Mouse (Mus musculus): ENCODE results near the gene Tsen15.

Tsen15 gene

DNA sequence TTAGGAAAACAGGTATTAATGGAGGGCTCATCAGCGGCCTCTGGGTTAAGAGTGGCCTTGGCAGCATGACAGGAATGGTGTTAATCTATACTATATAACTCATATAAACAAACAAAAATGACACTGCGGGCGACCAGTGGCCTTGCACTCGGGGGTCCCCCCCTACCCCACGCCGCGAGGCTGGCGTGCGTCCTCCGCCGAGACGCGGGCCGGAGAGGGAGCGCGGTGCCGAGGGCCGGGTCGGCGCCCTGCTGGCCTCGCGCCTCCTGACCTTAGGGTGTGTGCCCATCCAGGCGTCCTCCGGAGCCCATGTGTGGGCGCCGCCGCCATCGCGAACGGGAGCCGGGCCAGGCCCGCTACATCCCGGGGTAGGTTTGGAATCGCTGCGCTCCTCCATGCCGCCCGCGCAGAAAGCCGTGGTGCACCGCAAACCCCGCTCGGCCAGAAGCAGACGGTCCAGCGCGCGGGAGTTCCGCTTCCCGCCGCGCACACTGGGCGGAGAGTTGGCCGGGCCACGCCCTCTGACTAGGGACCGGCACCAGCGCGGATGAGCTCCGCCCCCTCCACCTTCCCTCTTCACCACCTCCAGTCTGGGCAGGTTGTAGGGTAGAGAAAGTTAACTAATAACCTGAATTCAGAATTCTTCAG is at the start of gene Tsen15:
Gene Tsen15, minus strand, starts transcription at position 501 of the 648 bp plus-strand sequence.
- in situ Hi-C loops (cut with MseI, MboI): no loop called here

DNA sequence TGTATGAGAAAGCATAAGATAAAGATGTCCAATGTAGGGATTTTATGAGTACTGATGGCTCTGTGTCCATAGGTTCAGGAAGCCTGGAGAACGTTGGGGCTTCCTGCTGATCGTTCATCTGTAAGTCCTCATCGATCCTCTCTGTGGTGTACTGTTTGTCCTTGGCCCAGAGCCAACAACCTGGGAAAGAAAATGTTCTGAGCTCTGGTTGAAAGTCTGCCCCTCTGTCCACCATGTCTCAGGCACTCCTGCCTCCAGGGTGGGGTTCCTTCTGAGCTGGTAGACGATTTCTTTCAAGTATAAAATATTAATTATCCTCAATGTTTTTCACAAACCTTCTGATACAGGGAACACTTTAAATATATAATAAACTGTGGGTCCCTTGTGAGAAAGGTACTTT is 47.7 kb upstream of the Tsen15 start:
- in situ Hi-C loops (cut with MseI, MboI): no loop called here

DNA sequence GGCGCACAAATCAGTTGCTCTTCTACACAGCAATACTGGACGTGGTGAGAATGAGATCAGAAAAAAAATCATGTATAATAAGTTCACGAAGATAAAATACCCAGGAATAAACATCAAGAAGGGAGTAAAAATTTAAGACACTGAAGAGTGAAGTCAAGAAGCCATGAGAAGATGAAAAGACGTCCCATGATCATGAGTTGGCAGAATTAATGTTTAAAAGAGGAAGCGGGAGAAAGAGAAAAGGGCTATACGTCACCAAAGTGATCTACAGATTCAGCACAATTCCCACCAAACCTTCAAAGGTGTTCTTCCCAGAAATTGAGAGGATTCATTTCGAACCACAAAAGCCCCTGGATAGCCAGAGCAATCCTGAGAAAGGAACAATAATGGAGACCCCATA is 43.3 kb upstream of the Tsen15 start:
- in situ Hi-C loops (cut with MseI, MboI): no loop called here

DNA sequence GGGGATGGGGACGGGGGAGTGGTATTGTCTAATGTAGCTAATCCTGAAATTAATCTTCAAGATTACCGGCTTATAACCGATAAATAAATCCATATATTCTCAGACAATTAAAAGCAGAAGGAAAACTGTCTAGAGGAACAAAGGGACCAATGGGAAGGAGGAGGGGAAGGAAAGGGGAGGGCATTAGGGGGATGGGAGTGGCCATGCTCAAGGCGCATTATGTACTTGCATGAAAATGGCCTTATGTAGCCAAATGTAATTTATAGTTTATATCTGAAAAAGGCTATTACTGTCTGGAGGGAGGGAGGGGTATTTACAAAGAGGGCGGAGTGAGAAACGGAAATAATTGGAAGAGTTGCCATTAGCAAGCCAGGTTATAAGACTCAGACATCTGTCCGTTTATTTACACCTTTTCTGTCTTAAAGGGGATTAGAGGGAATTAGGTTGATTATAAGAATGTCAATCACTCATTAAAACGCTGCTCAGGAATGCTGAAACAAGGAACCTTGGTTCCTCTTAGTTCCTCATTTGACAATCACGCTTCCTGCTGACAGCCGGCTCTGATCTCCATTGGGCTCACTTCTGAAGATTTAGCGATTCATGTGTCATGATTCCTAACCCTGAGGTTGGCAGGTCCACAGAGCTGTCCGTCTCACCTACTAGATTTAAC is 41.6 kb upstream of the Tsen15 start:
- in situ Hi-C loops (cut with MseI, MboI): no loop called here

DNA sequence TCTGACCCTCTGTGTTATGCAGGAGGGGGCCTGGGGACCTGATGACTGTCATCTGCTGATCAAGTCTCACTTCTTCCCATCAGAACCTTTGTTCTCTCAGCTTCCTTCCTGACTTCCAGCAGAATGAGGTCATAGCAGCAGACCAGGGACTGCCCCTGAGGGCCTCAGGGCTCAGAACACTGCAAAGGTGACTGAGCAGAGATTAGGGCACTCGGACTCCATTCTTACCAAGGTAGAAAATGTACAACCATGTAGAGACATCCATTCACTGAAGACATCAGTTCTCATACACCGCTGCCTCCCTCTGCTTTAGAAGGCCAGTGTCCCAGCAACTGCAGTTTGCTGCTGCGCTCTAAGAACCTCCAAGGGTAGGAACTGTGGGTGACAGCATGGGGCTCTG is 36.6 kb upstream of the Tsen15 start:
- in situ Hi-C loops (cut with MseI, MboI): no loop called here

DNA sequence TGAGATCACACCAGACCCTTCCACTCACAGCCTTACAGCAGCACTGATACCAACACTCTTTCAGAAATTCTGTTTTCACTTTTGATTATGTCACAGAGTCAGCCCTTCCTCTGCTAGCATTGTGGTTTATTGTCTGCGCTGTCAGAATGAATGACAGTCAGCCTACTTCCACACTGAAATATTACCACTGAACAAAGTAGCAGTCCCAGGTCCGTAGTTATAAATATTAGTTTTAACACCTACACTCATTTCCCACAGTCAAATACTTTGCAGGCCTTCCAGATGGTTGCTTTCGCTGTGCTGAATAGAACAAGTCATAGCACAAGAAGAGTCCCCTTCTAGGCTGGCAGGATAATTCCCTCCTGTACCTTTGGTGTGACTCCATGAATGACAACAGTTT is 35.8 kb upstream of the Tsen15 start:
- in situ Hi-C loops (cut with MseI, MboI): no loop called here

DNA sequence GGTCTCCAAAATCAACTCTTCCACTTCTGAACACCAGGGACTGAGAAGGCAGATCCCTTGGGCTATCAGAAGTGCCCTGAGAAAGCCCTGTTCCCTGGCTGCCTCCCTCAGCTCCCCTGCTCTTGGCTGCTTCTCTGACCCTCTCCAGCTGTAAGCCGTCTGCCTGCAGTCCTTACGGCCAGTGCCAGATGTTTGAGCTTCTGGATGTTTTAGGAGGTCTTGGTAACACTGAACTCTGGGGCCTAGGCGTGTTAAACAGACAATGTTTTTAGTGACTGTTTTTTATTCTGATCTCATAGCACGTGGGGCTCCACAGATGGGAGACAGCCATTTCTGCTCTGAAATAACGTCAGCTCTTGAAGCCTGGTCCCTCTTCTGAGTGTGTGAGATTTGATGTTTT is 31.1 kb upstream of the Tsen15 start:
- in situ Hi-C loops (cut with MseI, MboI): no loop called here

DNA sequence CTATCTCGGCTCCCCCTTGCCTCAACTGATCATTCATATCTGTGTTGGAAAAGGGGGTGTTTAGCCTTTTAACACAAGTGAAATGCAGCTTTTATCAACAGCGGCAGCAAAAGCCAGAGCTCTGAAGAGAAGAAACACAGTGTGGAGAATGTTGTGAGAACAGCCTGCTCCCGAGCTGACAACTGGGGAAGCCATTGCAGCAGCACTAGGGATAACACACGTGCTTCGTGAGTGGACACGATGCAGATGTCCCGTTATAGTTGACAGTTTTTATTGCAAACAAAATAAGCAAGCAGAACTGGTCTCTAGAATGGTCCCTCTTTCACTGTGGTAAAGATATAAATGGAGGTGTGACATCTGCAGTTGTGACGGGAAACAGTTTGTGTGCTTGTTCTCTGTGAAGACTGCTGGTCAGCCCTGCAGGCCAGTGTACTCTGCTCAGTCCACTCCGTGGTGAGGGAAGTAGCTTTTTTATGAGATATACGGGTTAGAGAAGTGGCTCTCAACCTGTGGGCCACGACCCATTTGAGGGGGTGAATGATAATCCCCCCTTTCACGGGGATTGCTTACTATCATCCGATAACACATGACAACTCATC is 29.9 kb upstream of the Tsen15 start:
- in situ Hi-C loops (cut with MseI, MboI): no loop called here

DNA sequence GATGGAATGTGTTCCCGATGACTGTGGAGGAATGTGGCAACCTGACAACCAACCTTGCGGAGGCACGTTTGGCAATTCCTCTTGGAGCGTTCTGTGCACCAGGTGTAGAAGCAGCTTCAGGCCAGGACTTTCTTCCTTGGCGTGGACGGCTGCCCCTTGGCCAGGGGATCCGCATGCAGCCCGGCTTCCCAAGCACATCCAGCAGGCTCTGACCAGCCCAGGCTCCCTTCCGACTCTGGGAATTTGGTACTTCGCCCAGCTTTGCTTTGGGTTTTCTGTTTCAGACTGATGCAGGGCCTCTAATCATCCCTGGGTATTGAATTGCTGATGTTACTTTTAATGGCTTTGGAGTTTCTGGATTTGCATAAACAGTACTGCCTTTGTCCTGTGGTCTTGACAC is 28.0 kb upstream of the Tsen15 start:
- in situ Hi-C loops (cut with MseI, MboI): no loop called here

DNA sequence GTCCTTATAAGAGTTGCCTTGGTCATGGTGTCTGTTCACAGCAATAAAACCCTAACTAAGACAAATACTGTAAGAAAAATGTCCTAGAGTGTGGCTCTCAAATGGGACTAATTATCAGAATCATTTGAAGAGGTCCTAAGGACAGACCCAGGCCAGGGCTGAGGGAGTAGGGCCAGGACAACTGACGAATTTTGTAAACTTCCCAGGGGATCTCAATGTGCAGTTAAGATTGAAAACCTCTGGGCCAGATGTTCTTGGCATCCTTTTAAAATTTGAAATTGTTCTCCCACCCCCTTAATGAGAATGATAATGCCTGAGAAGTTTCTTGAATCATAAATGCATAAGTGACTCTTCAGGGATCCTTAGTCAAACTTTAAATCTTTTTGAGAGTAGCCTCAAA is 27.5 kb upstream of the Tsen15 start:
- in situ Hi-C loops (cut with MseI, MboI): no loop called here

DNA sequence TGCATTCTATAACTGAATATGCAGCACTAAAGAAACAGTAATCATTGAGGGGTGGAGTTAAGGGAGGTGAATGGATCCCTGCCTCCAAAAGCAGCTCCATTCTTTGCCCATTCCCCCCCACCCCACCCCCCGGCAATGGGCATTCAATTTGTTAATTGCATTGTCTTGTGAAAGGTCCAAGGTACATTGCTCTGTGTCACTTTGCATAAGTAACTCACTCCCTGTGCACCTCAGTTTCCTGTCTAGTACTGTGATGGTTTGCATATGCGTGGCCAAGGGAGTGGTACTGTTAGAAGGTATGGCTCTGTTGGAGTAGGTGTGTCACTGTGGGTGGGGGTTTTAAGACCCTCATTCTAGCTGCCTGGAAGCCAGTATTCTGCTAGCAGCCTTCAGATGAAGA is 26.6 kb upstream of the Tsen15 start:
- in situ Hi-C loops (cut with MseI, MboI): no loop called here

DNA sequence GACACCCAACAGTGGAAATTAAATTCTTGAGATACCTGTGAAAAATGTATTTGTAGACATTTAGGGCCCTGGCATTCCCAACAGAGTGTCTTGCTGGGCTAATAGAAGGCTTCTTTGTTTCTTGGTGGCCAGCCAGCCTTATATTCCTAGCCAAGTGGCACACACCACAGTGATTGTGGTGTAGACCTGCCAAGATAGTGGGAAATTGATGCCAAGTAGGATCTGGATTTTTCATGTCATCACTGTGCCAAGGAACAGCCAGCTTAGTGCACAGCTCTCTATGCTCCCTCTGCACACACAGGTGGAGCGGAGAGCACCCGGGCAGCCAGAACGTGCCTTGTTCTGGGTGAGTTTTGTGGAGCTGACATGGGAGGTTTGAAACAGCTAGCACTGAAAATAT is 24.2 kb upstream of the Tsen15 start:
- in situ Hi-C loops (cut with MseI, MboI): no loop called here

DNA sequence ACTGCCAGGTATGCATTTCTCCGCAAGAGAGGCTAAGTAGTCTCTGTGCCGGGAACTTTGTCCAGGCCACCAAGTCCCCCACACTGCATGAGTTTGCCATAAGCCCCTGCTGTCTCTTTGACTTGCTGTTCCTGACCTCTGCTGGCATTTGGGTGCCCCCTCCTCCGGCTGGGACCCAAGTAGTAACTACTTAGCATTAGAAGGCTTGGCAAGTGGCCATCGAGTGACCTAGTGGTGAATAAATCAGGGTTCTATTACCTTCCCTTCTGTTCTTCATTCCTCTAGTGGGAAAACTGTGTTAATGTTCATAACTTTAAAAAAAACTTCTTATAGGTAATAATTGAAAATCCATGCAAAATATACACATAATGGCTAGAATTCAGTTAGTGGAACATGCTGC is 22.9 kb upstream of the Tsen15 start:
- in situ Hi-C loops (cut with MseI, MboI): no loop called here

DNA sequence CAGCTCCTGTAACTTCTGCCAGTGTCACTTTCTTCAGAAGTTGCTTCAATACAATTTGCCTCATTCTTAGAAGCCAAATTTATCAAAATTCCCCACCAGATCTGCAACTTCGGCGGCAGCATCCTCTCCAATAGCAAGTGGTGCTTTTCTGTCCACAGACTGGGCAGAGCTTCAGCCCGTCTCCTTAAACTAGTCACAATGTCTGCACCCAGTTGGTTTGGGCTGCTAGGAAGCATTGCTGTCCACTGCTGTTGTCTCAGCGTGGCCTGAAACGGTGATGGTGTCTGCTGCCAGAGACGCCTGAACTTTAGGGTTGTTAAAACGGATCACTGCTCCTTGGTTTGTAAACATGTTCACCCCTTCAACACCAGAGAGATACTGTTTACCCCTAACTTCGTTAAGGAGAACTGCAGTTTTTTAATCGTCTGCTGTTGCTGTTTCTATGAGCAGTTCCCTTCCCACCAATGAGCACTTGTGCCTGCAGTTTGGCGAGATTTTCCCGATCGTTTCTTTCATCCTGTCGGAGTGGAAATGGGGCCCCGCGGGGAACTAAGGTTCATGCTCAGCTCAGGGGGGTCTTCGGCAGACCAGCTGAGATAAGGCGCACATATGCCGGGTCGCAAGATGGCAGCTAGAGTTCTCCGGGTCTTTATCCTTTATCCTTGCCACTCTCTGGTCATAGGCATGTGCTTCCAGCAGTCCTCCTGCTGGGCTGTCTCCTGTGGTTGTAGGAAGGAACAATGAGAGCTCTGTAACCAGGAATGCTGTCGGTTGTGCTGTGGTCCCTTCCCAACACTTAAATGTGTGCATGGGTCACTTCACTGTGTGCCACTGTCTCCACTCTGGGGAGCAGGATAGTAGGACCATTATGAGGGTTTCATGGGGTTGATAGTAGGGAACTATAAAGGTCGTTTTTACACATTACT is 20.8 kb upstream of the Tsen15 start:
- in situ Hi-C loops (cut with MseI, MboI): no loop called here

DNA sequence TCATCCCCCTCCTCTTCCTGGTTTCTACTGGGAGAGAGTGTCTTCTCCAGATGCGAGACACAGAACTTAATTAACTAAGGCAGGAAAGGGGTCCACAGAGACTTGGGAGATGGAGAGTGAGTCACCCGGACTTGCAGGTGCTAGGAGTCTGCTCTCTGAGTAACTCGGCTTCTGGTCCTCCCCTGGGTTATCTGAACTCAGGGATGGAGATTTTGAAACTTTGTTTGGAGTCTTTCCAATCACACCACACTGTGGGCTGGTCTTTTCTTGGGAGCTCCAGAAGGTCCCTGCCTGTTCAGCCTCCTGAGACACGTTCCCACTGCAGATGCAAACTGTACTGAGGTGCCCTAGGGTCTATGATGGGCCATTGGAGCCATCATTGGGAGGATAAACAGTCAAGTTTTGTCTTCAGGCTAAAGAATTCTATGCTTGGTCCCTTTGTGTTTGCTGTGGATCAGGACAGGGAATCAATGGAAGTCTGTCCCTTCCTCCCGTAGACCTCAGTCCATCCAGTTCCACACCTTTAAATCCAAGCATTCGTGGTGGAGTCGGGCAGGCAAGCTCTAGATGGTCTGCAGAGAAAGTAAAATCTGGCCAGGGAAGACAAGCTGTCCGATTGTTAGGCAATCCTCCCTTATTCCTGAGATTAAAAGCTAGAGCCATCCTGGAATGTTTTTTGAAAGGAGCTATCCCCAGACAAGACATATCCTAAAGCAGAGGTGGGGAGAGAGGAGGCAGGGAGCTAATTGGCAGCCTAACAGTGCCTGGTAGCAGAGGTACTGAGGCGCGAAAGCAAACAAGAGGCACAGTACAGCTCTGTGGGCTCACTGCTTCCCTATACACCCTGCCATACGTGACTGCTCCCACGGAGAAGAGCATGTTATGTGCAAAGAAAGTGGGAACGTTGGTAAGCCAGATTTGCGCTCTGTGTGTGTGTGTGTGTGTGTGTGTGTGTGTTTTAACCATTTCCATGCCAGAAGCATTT is 14.4 kb upstream of the Tsen15 start:
- in situ Hi-C loops (cut with MseI, MboI): no loop called here

DNA sequence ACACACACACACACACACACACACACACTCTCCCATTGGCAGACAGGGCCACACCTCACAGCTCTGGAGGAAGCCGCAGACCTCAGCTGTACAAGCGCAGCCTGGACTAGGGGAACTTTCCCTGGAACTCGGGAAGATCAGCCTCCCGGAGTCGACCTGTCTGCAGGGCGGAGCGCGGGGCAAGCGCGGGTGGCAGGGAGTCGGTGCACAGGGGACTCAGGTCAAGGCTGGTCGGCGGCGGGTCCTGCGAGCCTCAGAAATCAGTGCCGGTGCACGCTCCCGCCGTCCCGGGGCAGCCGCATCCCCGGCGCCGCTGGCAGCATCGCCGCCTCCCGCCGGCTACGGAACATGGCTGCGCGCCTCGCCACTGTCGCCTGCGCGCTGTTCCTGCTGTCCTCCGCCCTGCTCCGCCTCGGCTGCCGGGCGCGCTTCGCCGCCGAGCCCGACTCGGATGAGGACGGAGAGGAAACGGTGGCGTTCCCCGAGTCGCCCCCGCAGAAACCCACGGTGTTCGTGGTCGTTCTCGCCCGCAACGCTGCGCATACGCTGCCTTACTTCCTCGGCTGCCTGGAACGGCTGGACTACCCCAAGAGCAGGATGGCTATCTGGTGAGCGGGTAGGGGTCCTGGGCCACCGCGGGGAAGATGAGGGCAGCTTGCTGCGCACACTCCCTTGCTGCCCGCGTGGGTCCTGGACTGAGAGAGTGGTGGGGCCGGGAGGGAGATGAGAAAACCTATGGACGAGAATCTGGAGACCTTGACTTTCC is 13.5 kb upstream of the Tsen15 start, which contains the start of gene Colgalt2:
Gene Colgalt2, plus strand, starts transcription at position 41 of the 766 bp plus-strand sequence.
- in situ Hi-C loops (cut with MseI, MboI): no loop called here

DNA sequence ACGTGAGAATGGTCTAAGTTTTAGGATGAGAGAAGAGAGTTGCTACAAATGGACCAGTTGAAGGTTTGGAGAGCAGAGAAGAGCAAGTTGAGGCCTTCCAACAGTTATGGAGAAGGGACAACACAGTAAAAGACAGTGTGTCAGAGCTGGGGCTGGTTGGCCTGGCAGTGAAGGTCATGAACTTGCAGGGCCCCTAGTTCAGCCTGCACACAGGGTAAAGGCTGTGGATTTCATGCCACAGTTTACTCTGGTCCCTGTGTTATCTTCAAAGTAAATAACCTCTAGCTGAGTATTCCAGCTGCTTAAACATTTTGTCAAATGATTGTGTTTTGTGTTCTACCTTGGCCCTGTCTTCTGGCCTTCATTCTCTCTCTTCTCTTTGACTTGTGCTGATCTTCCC is 12.2 kb upstream of the Tsen15 start:
- in situ Hi-C loops (cut with MseI, MboI): no loop called here

DNA sequence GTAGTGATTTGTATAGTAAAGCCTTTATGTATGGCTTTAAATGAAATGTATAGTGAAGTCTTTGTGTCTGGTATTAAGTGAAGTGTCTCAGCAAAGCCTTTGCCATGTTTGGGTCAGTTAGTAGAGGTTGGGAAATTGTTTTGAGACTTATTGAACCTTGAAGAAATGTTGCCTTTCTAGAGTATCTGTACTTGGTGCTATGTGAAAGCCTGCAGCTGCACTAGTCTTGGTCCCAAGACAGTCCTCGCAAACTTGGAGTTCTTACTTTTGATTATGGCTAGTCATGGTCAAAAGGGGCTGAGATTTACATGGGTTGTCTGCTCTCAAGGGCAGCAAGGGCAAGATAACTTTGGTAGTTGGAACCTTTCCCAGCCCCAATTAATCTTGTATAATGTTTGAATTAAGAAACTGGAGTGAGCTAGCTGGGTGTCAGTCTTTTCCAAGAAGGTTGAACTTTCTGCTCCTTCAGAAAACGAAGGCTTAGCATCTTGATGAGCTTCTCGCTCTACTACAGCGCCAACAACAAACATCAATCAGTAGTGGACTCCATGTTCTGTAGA is 8.5 kb upstream of the Tsen15 start:
- in situ Hi-C loops (cut with MseI, MboI): no loop called here

DNA sequence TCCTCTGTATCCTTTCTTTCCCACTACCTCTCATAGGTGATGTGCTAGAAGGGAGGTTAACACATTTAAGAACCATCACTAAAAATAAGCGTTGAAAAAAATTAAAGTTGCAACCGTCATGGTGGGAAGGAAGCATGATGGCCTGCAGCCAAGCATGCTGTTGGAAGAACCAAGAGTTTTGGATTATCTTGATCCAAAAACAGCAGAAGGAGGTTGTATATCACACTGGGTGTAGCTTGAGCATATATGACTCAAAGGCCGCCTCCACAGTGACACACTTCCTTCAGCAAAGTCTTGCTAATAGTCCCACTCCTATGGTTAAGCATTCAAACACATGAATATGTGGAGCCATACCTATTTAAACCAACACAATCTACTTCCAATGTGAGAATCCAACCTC is 7.6 kb upstream of the Tsen15 start:
- in situ Hi-C loops (cut with MseI, MboI): no loop called here

DNA sequence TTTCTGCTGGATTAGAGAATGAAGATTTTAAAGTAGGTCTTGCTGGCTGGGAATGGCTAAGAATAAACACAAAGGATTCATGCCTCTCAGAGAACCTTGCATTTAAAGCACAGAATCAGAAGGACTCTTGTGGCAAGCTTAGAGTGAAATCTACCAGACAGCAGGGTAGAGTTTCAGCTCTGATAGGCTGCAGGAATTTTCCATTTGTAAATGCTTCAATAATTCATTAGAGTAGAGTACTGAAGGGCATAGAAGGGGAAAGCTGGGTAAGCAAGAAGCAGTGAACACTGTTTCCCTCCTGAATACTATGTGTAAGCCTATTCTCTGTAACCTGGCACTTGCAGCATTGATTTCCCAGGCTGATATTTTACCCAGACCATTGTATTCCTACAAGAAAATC is 2.8 kb upstream of the Tsen15 start:
- in situ Hi-C loops (cut with MseI, MboI): no loop called here
